Mouse (Mus musculus): ENCODE measurements at regions not wholly inside any gene's neighbourhood (a gene's known extent, or its start where the extent isn't known, plus 50 kb on each side); places are given as distances from the start of the nearest gene placed in this dataset.

GRCm38 (mm10) chr15:45612954-45613353 is 5478.8 kb downstream of the 9330182O14Rik start:
- H3K9me3 ChIP-seq (ENCODE audit: control insufficient read depth, low read length), result no peaks in the 10 kb centered on the region
- no peak for DNase-seq (ENCODE audit: low spot score)
- no peak overlapping the region for H3K4me2 ChIP-seq (ENCODE audit: low read depth, low read length)
- H3K4me1 ChIP-seq (ENCODE audit: control insufficient read depth, insufficient read depth, low read length), result no peaks in the 10 kb centered on the region
- H3K27me3 ChIP-seq (replicated peaks; ENCODE audit: control insufficient read depth, insufficient read depth, low read length), result no peaks in the 10 kb centered on the region
- no peak overlapping the region for H3K27ac ChIP-seq (replicated peaks; ENCODE audit: low read depth, low read length)
- no peak overlapping the region for H3K4me3 ChIP-seq (ENCODE audit: low read depth, low read length)
- no peak overlapping the region for H3K9ac ChIP-seq (ENCODE audit: low read depth, low read length)
- H3K36me3 ChIP-seq (ENCODE audit: control insufficient read depth, insufficient read depth, low read length), result no peaks in the 10 kb centered on the region
- ATAC-seq (ENCODE audit: low read depth), result no peak

DNA sequence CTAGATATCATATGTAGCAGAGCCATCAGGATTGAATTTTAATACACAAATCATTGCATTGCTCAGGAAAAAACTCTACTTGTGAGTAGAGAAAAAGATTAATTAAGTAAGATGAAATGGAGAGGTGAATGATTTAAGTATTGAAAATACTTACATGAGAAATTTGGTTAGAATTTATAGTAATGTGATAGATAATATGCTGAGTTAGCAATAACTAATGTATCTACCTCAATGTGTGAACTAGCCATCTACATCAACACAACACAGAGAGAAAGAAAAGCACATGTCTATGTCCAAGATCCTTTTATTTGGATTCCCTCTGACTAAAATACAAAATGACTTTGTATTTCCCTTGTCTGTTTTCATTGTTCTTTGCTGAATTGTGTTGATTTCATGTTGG is 5512.1 kb downstream of the 9330182O14Rik start:
- Histone ChIP-seq H3K9ac (ENCODE audit: low read depth, low read length) (no peak overlapping the region), H3K4me2 (ENCODE audit: low read depth, low read length) (no peak overlapping the region), H3K4me3 (ENCODE audit: low read depth, low read length) (no peak overlapping the region), H3K27me3 (replicated peaks; ENCODE audit: control insufficient read depth, insufficient read depth, low read length) (no peaks in the 10 kb centered on the region), H3K9me3 (ENCODE audit: control insufficient read depth, low read length) (no peaks in the 10 kb centered on the region), H3K4me1 (ENCODE audit: control insufficient read depth, insufficient read depth, low read length) (no peaks in the 10 kb centered on the region), H3K27ac (replicated peaks; ENCODE audit: low read depth, low read length) (no peak overlapping the region), H3K36me3 (ENCODE audit: control insufficient read depth, insufficient read depth, low read length) (no peaks in the 10 kb centered on the region)
- no peak for DNase-seq (ENCODE audit: low spot score)
- ATAC-seq (ENCODE audit: low read depth), result no peak

- 75% methylated on average over 3 of the region's 3 CpGs for WGBS
- no peak overlapping the region for H3K4me2 ChIP-seq (ENCODE audit: low read depth, low read length)
- no peak for ATAC-seq (ENCODE audit: low read depth)
Observed at GRCm38 (mm10) chr15:45663601-45664000, 5529.4 kb downstream of the 9330182O14Rik start.

DNA sequence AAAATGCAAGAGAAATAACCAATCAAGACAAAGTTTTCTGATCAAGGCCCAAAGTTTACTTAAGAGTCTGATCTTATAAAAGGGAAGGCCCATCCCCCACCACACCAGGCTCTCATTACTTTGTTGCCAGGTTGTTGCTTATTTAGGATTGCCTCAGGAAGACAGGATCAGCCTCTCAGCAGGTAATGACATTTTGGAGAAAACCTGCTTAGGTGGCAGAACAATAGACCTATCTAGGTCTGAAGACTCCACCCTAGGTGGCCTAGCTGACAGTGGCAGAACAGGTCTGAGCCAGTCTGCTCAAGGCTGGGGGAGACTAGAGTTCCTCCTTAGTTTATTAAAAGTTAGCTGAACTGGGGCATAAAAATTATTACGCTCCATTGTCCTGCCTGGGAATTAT is 5555.3 kb downstream of the 9330182O14Rik start:
- Histone ChIP-seq H3K27ac (replicated peaks; ENCODE audit: low read depth, low read length) (no peak overlapping the region), H3K36me3 (ENCODE audit: control insufficient read depth, insufficient read depth, low read length) (no peaks in the 10 kb centered on the region), H3K4me1 (ENCODE audit: control insufficient read depth, insufficient read depth, low read length) (no peaks in the 10 kb centered on the region), H3K4me2 (ENCODE audit: low read depth, low read length) (no peak overlapping the region), H3K4me3 (ENCODE audit: low read depth, low read length) (no peak overlapping the region), H3K9me3 (ENCODE audit: control insufficient read depth, low read length) (0 out of 2 replicates have a peak, but pooled peaks cover 9% of the 10 kb centered on the region), H3K27me3 (replicated peaks; ENCODE audit: control insufficient read depth, insufficient read depth, low read length) (no peaks in the 10 kb centered on the region), H3K9ac (ENCODE audit: low read depth, low read length) (no peak overlapping the region)
- no peak for DNase-seq (ENCODE audit: low spot score)
- no peak for ATAC-seq (ENCODE audit: low read depth)
- 86% methylated on average over 1 of the region's 1 CpGs for WGBS

More at GRCm38 (mm10) chr15:45663601-45664000, 5529.4 kb downstream of the 9330182O14Rik start:
- no peak for DNase-seq (ENCODE audit: low spot score)
- Histone ChIP-seq H3K27ac (replicated peaks; ENCODE audit: low read depth, low read length) (no peak overlapping the region), H3K27me3 (replicated peaks; ENCODE audit: control insufficient read depth, insufficient read depth, low read length) (no peaks in the 10 kb centered on the region), H3K36me3 (ENCODE audit: control insufficient read depth, insufficient read depth, low read length) (no peaks in the 10 kb centered on the region), H3K4me3 (ENCODE audit: low read depth, low read length) (no peak overlapping the region), H3K4me1 (ENCODE audit: control insufficient read depth, insufficient read depth, low read length) (no peaks in the 10 kb centered on the region), H3K9me3 (ENCODE audit: control insufficient read depth, low read length) (no peaks in the 10 kb centered on the region), H3K9ac (ENCODE audit: low read depth, low read length) (no peak overlapping the region)

GRCm38 (mm10) chr15:45690026-45690425 is 5555.9 kb downstream of the 9330182O14Rik start:
- DNase-seq (ENCODE audit: low spot score), result no peak
- Histone ChIP-seq H3K9ac (ENCODE audit: low read depth, low read length) (no peak overlapping the region), H3K4me3 (ENCODE audit: low read depth, low read length) (no peak overlapping the region), H3K4me2 (ENCODE audit: low read depth, low read length) (no peak overlapping the region), H3K4me1 (ENCODE audit: control insufficient read depth, insufficient read depth, low read length) (no peaks in the 10 kb centered on the region), H3K27me3 (replicated peaks; ENCODE audit: control insufficient read depth, insufficient read depth, low read length) (no peaks in the 10 kb centered on the region), H3K36me3 (ENCODE audit: control insufficient read depth, insufficient read depth, low read length) (no peaks in the 10 kb centered on the region), H3K27ac (replicated peaks; ENCODE audit: low read depth, low read length) (no peak overlapping the region), H3K9me3 (ENCODE audit: control insufficient read depth, low read length) (0 out of 2 replicates have a peak, but pooled peaks cover 9% of the 10 kb centered on the region)
- no peak for ATAC-seq (ENCODE audit: low read depth)

- Histone ChIP-seq H3K27ac (replicated peaks; ENCODE audit: low read depth, low read length) (no peak overlapping the region), H3K4me2 (ENCODE audit: low read depth, low read length) (no peak overlapping the region), H3K36me3 (ENCODE audit: control insufficient read depth, insufficient read depth, low read length) (no peaks in the 10 kb centered on the region), H3K9me3 (ENCODE audit: control insufficient read depth, low read length) (no peaks in the 10 kb centered on the region), H3K9ac (ENCODE audit: low read depth, low read length) (no peak overlapping the region), H3K4me3 (ENCODE audit: low read depth, low read length) (no peak overlapping the region), H3K4me1 (ENCODE audit: control insufficient read depth, insufficient read depth, low read length) (no peaks in the 10 kb centered on the region), H3K27me3 (replicated peaks; ENCODE audit: control insufficient read depth, insufficient read depth, low read length) (no peaks in the 10 kb centered on the region)
- DNase-seq (ENCODE audit: low spot score) (peak; percentile 52), ATAC-seq (ENCODE audit: low read depth) (no peak)
- 55% methylated on average over 2 of the region's 2 CpGs for WGBS
Observed at GRCm38 (mm10) chr15:45711109-45711508, 5576.9 kb downstream of the 9330182O14Rik start.

- Histone ChIP-seq H3K36me3 (ENCODE audit: control insufficient read depth, insufficient read depth, low read length) (no peaks in the 10 kb centered on the region), H3K9ac (ENCODE audit: low read depth, low read length) (no peak overlapping the region), H3K27ac (replicated peaks; ENCODE audit: low read depth, low read length) (no peak overlapping the region), H3K4me3 (ENCODE audit: low read depth, low read length) (no peak overlapping the region), H3K4me1 (ENCODE audit: control insufficient read depth, insufficient read depth, low read length) (no peaks in the 10 kb centered on the region), H3K4me2 (ENCODE audit: low read depth, low read length) (no peak overlapping the region), H3K9me3 (ENCODE audit: control insufficient read depth, low read length) (no peaks in the 10 kb centered on the region), H3K27me3 (replicated peaks; ENCODE audit: control insufficient read depth, insufficient read depth, low read length) (no peaks in the 10 kb centered on the region)
- no peak for DNase-seq (ENCODE audit: low spot score)
- WGBS, result 85% methylated on average over 3 of the region's 3 CpGs
- ATAC-seq (ENCODE audit: low read depth), result no peak
Observed at GRCm38 (mm10) chr15:45730370-45731153, 5596.4 kb downstream of the 9330182O14Rik start.

DNA sequence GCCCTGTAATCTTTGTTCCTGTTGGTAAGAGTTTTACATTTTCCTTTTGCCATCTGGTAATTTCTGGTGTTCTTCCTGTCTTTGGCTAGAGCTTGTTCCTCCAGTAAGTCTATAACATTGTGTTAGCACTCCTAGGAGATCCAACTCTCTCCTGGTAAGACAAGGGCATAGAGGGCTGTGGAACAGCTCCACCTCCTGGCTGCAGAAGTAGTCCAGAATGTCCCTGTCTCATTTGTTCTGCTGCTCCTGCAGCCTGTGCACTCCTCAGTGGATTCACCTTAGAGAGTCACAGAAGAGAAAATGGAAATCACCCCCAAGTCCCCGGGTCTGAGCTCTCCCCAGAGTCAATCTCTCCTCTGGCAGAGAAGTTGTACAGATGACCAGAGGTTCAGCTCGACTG is 5629.1 kb downstream of the 9330182O14Rik start:
- no peaks in the 10 kb centered on the region for H3K27me3 ChIP-seq (replicated peaks; ENCODE audit: control insufficient read depth, insufficient read depth, low read length)
- ATAC-seq (ENCODE audit: low read depth), result no peak
- H3K36me3 ChIP-seq (ENCODE audit: control insufficient read depth, insufficient read depth, low read length), result no peaks in the 10 kb centered on the region
- H3K9ac ChIP-seq (ENCODE audit: low read depth, low read length), result no peak overlapping the region
- WGBS, result 55% methylated on average over 2 of the region's 2 CpGs
- no peaks in the 10 kb centered on the region for H3K9me3 ChIP-seq (ENCODE audit: control insufficient read depth, low read length)
- H3K27ac ChIP-seq (replicated peaks; ENCODE audit: low read depth, low read length), result no peak overlapping the region
- H3K4me1 ChIP-seq (ENCODE audit: control insufficient read depth, insufficient read depth, low read length), result no peaks in the 10 kb centered on the region
- H3K4me2 ChIP-seq (ENCODE audit: low read depth, low read length), result no peak overlapping the region
- H3K4me3 ChIP-seq (ENCODE audit: low read depth, low read length), result no peak overlapping the region
- no peak for DNase-seq (ENCODE audit: low spot score)
